Comparison of ENCODE assay signal across 8 mouse cellular contexts in genomic region chr4:144892937-144893272, GRCm38 (mm10). TPM values are rescaled to one million over a fixed set of nuclear protein-coding genes. Genes with fewer than 3 reads are reported as not detected.
DNase-seq lines count a peak whose midpoint lies in the region; ATAC-seq and TF ChIP-seq lines count a peak whose summit lies in the region.

No protein-coding gene starts in this region.

- H3K36me3 ChIP-seq in heart, embryonic 11.5 days (ENCODE audit: control insufficient read depth, insufficient read depth, low read length), result no peaks in the 10 kb centered on the region
- peaks cover 3 to 4% of the 10 kb centered on the region in 2 experiments for H3K36me3 ChIP-seq in CH12.LX (replicated peaks in 1 of 2; ENCODE audit: control insufficient read depth in 1 of 2, insufficient read depth in 1 of 2, low read length in 1 of 2)
- H3K36me3 ChIP-seq in forebrain, postnatal 0 days (ENCODE audit: insufficient read depth), result no peaks in the 10 kb centered on the region

- H3K9me3 ChIP-seq in heart, embryonic 11.5 days (replicated peaks; ENCODE audit: control insufficient read depth, low read length), result no peaks in the 10 kb centered on the region
- H3K9me3 ChIP-seq in CH12.LX (replicated peaks; ENCODE audit: low read length), result no peaks in the 10 kb centered on the region
- no peaks in the 10 kb centered on the region for H3K9me3 ChIP-seq in forebrain, postnatal 0 days (ENCODE audit: low read length)

- WGBS in heart, embryonic 11.5 days (ENCODE audit: insufficient replicate concordance), result under 1% methylated on average over 12 of the region's 12 CpGs
- under 1% methylated on average over 12 of the region's 12 CpGs for WGBS in forebrain, postnatal 0 days

- TF ChIP-seq EP300 in CH12.LX (IDR thresholded peaks at IDR 0.05; ENCODE audit: low read length), result no peak

- TF ChIP-seq RAD21 in CH12.LX (IDR thresholded peaks at IDR 0.05; ENCODE audit: low read depth, low read length), result no peak

- peaks cover 25% of the 10 kb centered on the region for H3K79me2 ChIP-seq in CH12.LX (replicated peaks; ENCODE audit: control insufficient read depth, extremely low read depth, insufficient read depth, poor library complexity, severe bottlenecking)

- H3K4me1 ChIP-seq in heart, embryonic 11.5 days (ENCODE audit: control insufficient read depth, insufficient read depth, low read length), result peaks cover 18% of the 10 kb centered on the region
- peaks cover 10 to 42% of the 10 kb centered on the region in 2 experiments for H3K4me1 ChIP-seq in CH12.LX (ENCODE audit: control insufficient read depth in 1 of 2, insufficient read depth in 2 of 2)
- H3K4me1 ChIP-seq in forebrain, postnatal 0 days (ENCODE audit: insufficient read depth), result peaks cover 3% of the 10 kb centered on the region; the same call in 1 of the 2 replicates

- 0 out of 4 replicates have a peak, but pooled peaks of 1 of the 2 experiments have one; percentile 11 for TF ChIP-seq CTCF in CH12.LX (conservative IDR thresholded peaks at IDR 0.05 in 1 of 2, IDR thresholded peaks at IDR 0.05 in 1 of 2; ENCODE audit: low read depth in 2 of 2, low read length in 2 of 2)
- TF ChIP-seq CTCF in forebrain, postnatal 0 days (IDR thresholded peaks at IDR 0.05; ENCODE audit: low read depth), result no peak

- H3K9ac ChIP-seq in heart, embryonic 11.5 days (ENCODE audit: low read depth, low read length), result peak overlapping the region; percentile 46
- H3K9ac ChIP-seq in CH12.LX (ENCODE audit: insufficient read depth, low read depth), result peak overlapping the region; percentile 87
- peak overlapping the region; percentile 26; the same call in 1 of the 2 replicates for H3K9ac ChIP-seq in forebrain, postnatal 0 days

- ATAC-seq in heart, embryonic 11.5 days (replicated peaks; ENCODE audit: insufficient number of reproducible peaks, low FRiP score, low TSS enrichment), result no peak
- ATAC-seq in forebrain, postnatal 0 days, result no peak

- peaks cover 17% of the 10 kb centered on the region; the same call in 1 of the 2 replicates for H3K27me3 ChIP-seq in heart, embryonic 11.5 days (ENCODE audit: control insufficient read depth, insufficient read depth, low read length)
- H3K27me3 ChIP-seq in CH12.LX (replicated peaks), result no peaks in the 10 kb centered on the region
- peaks cover 8% of the 10 kb centered on the region for H3K27me3 ChIP-seq in forebrain, postnatal 0 days (ENCODE audit: insufficient read depth, low read length)

- intact Hi-C loops in left cerebral cortex, postnatal 25 days (cut with DNase I), result loop anchor here (2.0 to 10.0 kb wide), 5 partner anchors 129 to 392 kb away; no protein-coding TSS in a partner anchor

- no peak overlapping the region for H3K27ac ChIP-seq in heart, embryonic 11.5 days (ENCODE audit: low read depth, low read length)
- no peak overlapping the region; the same call in 1 of the 2 replicates for H3K27ac ChIP-seq in CH12.LX (ENCODE audit: insufficient read depth, low read depth)
- H3K27ac ChIP-seq in forebrain, postnatal 0 days (ENCODE audit: low read depth, low read length), result peak overlapping the region; percentile 10; the same call in 1 of the 2 replicates

- in situ Hi-C loops in CH12.LX (cut with MboI; ENCODE audit: low pct_ligation_motif_present, low pct_unique_long_range_greater_than_20kb, low sequenced_read_pairs), result loop anchor here (25.0 kb wide), 2 partner anchors 331 to 394 kb away; partner anchors contain the start of gene Gm13124

- dilution Hi-C loops in CH12.LX (cut with MboI; ENCODE audit: extremely low pct_ligation_motif_present, extremely low pct_unique_long_range_greater_than_20kb, low sequenced_read_pairs), result loop anchor here (25.0 kb wide), 1 partner anchor 94 kb away; no protein-coding TSS in a partner anchor

- peak overlapping the region; percentile 42 for H3K4me3 ChIP-seq in heart, embryonic 11.5 days (ENCODE audit: low read depth, low read length)
- peak overlapping the region; percentile 58 to 79 (median 61) for H3K4me3 ChIP-seq in CH12.LX (replicated peaks in 1 of 3; ENCODE audit: low read depth in 2 of 3, low read length in 2 of 3, poor library complexity in 1 of 3)
- H3K4me3 ChIP-seq in forebrain, postnatal 0 days (ENCODE audit: low read depth, low read length), result peak overlapping the region; percentile 47

- no peak for TF ChIP-seq POLR2A in CH12.LX (IDR thresholded peaks at IDR 0.05; ENCODE audit: low read depth, low read length)

- H3K4me2 ChIP-seq in heart, embryonic 11.5 days, result peak overlapping the region; percentile 73
- H3K4me2 ChIP-seq in CH12.LX (ENCODE audit: insufficient read depth, low read depth, poor library complexity, severe bottlenecking), result peak overlapping the region; percentile 84
- H3K4me2 ChIP-seq in forebrain, postnatal 0 days (ENCODE audit: low read depth), result peak overlapping the region; percentile 90

- no peak for DNase-seq in heart, adult 11 months
- DNase-seq in CH12.LX (ENCODE audit: extremely low read depth), result no peak
- DNase-seq in forebrain, postnatal 0 days, result no peak
- peak; percentile 39 for DNase-seq in lung, postnatal 14 days
- no peak for DNase-seq in embryo, embryonic 11 days
- DNase-seq in right cerebral cortex, postnatal 14 days, result no peak
- DNase-seq in left cerebral cortex, postnatal 25 days (ENCODE audit: low spot score in 2 of 2), result no peak

TF ChIP-seq in CH12.LX, 34 proteins besides CTCF, POLR2A, EP300 and RAD21:
- TF ChIP-seq IRF4 (IDR thresholded peaks at IDR 0.05; ENCODE audit: low read depth, low read length) (0 out of 2 replicates have a peak, but pooled peaks have one; percentile 24), ZNF384 (IDR thresholded peaks at IDR 0.05; ENCODE audit: low read depth, low read length) (peak; percentile 92), MEF2A (IDR thresholded peaks at IDR 0.05; ENCODE audit: borderline replicate concordance, low read depth, low read length) (0 out of 2 replicates have a peak, but pooled peaks have one; percentile 49), MYC (IDR thresholded peaks at IDR 0.05; ENCODE audit: low read depth, low read length) (no peak), E2F4 (IDR thresholded peaks at IDR 0.05; ENCODE audit: insufficient replicate concordance, low read depth, low read length) (0 out of 2 replicates have a peak, but pooled peaks have one; percentile 5), ZKSCAN1 (IDR thresholded peaks at IDR 0.05; ENCODE audit: borderline replicate concordance, low read depth, low read length) (no peak)

RNA-seq across cellular contexts. Expression of gene Dhrs3, which starts 0.3 kb away (rescaled TPM):
- polyA plus RNA-seq in heart, embryonic 11.5 days (2014; fragmentation: Nextera tagmentation; extraction: Ambion mirVana), result 17.4 and 20.5 TPM in 2 replicates
- total RNA-seq in CH12.LX (2012; rRNA removed) (24.4 and 37.7 TPM in 2 replicates), CH12.LX (2014; rRNA removed) (8.7 and 10.5 TPM in 2 replicates)
- polyA plus RNA-seq in CH12.LX (2012; ENCODE audit: insufficient read length, low read depth), result 7.8 and 7.9 TPM in 2 replicates
- 13.6 and 17.5 TPM in 2 replicates for total RNA-seq in forebrain, postnatal 0 days (2014; rRNA removed)
- polyA plus RNA-seq in forebrain, postnatal 0 days (2015; fragmentation: Nextera tagmentation; extraction: Ambion mirVana), result 23.0 and 26.2 TPM in 2 replicates
- 10 to 100 TPM; 29.6 to 35.8 TPM for total RNA-seq in left cerebral cortex, postnatal 25 days (2021)

Comparison
In these comparisons a context has a peak if more than half of its experiments do, and no peak if none do; other contexts are left out.
1. H3K9ac ChIP-seq: peak in every context shown above with its lines; median percentile 87 in CH12.LX; 46 in heart, embryonic 11.5 days; 26 in forebrain, postnatal 0 days.